Mouse (Mus musculus) kidney, adult 9 months (tissue): ENCODE results near the gene Tnni2.
"Not testable (repeated sequence)": the region's sequence is repeated elsewhere in the genome, so short reads cannot be mapped to it uniquely, and the experiment has no call there.

Experiments used
- DNase-seq: peaks from one replicate; pipeline ENCODE4 v3.0.0; 2022

Tnni2 gene

DNA sequence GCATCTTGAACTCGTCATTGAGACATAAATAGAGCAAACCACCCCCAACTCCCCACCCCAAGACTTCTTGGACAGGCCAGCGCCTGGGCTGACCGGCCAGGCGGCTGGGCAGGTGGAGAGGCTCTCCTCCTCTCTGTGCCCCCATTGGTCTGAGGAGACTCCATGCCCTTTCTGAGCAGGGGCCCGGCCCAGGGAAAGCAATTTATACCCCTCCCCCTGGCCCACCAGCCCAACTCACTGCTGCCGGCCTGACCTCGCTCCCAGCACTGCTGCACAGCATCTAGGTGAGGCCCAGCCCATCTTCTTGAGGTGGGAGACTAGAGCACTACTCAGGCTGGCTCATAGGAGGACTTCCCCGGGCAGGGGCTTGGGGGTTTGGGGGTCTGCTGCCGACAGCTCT, at the start of gene Tnni2:
Gene Tnni2 (plus strand): TSS at position 224 of the 400 bp plus-strand sequence.
- no peak for DNase-seq

DNA sequence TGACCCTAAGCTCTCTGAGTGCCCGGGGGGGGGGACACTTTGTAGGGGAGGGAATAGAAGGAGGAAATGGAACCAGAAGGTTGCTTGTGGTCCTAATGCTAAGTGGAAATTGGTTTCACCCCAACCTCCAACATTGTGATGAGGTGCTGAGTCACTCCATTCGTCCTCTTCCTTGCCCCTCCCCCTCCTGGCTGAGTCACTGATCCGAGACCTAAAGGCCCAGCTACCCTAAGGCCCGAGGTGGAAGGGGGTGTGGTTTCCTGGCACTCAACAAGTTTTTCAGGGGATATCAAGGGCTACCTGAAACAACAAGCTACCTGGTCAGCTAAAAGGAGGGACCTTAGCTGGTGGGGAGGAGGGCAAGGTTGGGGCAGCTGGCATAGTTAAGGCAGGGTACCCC, 48.4 kb upstream of the Tnni2 start:
- DNase-seq = peak; percentile 69

DNA sequence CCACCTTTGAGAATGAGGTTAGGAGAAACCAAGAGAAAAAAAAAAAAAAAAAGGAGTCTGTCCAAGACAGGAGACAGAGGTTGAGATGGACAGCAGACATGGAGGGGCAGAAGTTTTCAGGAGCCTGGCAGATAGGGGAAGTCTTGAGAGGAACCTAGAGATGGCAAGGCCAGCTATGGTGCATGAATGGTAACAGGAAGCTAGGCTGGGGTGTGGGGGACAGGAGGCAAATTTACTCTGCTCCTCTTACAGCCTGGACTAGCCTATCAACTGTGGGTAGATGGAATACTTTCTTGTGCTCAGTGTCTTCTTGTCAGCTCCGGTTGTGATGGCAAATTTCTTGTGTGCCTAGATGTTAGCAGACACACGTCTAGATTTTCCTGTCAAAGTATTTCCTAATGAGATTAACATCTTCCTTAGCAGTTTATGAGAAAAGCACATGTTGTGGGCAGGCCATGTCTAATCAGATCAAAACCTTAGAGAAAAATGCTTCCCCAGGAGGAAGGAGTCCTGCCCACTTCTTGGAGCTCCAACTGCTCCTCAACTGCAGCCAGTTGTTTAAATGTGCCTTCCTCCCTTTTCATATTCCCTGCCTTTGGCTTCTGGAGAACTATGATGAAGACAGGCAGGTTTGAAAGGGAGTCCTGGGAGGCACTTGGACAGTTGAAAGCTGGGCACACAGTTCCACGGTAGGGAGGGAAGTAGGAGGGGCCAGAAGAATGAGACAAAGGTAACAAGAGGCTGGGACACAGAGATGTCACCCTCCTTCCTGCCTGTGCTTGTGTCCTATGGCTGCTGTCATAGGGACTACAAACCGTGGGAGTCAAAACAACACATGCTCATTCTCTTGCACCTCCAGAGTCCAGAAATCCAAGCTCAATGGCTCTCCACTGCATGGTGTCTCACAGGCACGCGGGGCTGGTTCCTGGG, 47.1 kb upstream of the Tnni2 start:
- DNase-seq = no peak

DNA sequence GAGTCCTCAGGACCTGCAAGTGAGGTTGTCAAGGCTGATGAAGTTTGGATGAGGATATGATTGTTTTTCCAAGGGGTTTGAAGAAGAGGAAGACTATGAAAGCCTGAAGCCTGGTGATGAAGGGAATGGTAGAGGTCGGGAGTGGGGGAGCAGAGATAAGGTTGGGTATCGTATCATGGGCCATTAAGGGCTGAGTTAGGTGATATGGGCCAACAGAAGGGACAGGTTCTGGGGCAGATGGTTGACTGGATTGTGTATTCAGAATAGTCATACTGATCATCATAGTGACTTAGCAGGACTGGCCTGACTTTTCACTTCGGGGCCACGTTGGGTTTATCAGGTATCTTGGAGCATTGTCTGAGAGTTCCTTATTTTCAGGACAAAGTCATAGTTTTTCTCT, 46.1 kb upstream of the Tnni2 start:
- no peak for DNase-seq

GRCm38 (mm10) chr7:142396611-142397010, 45.0 kb upstream of the Tnni2 start:
- no peak for DNase-seq

DNA sequence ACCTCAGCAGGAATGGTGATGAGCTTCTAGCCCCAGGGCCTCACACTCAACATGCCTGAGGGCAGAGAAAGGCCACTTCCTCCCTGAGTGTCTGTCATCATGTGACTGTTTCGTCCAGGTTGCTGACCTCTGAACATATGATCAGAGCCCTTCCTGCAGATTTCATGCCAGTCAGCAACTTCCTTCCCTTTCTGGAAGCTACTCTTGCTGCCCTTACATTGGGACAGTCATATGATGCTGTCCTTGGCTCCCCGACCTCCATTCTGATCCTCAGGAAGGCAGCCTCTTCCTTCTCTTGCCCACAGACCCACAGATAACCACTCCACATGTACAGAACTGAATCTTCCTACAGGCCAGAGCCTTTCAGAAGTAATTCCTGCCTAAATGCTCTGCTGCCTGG, 43.6 kb upstream of the Tnni2 start:
- peak; percentile 55 for DNase-seq

DNA sequence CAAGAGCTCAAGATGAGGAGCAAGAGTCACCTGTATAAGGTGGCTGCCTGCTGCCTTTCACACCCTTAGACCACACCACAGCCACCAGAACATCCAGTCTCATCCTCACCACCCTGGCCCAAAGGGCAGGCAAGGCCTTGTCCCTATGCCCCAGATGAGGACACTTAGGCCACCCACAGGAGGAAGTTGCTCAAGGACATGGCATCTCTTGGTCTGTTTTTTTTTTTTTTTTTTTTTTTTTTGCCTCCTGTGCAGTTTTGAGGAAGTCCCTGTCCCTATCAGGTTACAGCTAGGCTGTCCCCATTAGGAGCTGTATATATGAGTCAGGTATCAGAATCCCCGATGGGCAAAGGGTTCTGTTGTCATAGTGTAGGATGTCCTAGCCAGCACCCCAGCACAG, 42.4 kb upstream of the Tnni2 start:
- no peak for DNase-seq

DNA sequence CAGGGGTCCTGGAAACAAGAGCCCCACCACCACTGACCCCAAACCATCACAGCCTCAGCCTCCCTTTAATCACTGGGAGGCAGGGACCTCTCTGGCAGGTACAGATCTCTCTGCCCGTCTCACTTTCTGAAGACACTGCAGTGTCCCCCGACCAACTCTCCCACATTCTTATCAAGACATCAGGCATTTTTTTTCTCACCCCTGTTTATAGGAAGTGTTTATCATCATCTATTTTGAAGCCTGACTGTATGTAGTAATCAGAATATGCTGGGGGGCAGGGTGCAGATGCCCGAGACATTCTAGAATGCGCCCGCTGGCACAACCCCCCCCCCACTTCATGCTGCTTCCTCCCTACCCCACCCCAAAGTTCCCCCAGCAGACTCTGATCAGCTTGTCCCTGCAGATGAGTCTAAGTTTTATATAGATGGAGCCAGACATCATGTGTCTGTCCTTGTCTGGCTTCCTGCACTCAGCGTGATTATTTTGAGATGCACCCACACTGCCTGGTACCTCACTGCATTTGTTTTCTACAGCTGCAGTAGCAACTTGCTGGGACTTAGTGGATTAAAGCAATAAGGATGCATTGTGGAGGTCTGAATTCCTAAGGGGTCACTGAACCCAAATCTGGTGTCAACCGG, 41.4 kb upstream of the Tnni2 start:
- no peak for DNase-seq

DNA sequence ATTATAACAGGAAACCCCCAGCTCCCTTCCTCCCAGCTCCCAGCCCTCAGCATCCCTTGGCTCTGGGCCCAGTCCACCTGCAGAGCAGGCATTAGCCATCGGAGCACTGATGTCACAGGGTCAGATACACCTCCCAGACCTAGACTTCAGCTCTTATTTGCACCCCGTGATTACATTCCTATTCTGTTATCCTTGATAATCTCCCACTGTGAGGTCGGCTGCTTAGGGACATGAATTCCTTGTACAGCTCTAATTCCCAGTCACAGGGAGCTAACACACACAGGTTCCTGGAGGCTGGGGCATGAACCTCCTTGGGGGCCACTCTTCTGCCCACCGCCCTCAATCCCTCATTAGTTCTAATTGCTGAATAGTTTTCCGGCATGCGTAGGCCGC, 40.9 kb upstream of the Tnni2 start:
- no peak for DNase-seq

DNA sequence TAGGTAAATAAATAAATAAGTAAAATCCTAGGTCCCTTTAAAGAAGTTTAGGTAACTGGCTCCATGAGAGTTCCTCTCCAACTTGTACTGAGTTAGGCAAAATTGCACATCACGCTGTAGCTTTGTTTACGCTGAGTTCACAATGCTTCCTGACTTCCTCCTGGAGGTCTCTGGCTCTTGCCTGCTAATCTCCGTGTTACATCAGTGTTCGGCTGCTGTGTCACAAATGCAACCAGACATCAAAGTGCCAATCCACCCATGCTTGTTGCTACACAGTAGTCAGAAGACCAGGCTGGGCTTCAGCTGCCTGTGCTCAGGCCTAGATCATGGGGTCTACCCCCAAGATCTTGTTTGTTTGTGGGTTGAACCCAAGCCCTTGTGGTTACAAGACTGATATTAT, 38.0 kb upstream of the Tnni2 start:
- DNase-seq = no peak

DNA sequence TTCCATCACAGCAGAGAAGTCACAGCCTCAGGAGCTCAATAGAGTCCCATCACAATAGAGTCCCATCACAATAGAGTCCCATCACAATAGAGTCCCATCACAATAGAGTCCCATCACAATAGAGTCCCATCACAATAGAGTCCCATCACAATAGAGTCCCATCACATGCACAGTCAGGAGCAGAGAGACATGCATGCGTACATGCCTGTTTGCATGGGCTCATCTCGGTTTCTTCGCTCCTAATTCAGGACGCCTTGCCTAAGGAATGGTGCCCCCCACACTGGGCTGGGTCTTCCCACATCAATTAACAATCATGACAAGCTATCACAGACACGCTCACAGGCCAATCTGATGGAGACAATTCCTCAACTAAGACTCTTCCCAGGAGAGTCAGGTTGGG, 36.5 kb upstream of the Tnni2 start:
- not testable (repeated sequence) for DNase-seq

- no peak for DNase-seq
Measured at GRCm38 (mm10) chr7:142407935-142408334, 33.7 kb upstream of the Tnni2 start.

- no peak for DNase-seq
Measured at GRCm38 (mm10) chr7:142408686-142409085, 32.9 kb upstream of the Tnni2 start.

GRCm38 (mm10) chr7:142409603-142410002, 32.0 kb upstream of the Tnni2 start:
- no peak for DNase-seq

DNA sequence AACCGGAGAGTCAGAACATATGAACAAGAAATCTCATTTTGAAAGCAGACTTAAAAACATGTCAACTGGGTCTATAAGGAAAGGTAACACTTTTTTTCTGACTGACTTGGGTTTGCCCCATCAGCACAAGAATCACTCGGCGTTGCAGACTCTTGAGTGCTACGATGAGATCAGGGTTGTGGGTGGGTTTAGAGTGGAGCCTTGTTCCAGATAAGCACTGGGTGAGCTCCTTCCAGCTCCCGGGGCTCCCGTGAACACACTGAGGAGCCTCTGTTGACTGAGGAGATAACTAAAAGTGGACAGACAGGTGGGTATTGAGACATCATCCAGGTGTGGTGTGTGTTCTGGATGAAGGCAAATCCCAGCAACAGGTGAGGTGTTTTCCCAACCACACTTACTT, 28.3 kb upstream of the Tnni2 start:
- no peak for DNase-seq

DNA sequence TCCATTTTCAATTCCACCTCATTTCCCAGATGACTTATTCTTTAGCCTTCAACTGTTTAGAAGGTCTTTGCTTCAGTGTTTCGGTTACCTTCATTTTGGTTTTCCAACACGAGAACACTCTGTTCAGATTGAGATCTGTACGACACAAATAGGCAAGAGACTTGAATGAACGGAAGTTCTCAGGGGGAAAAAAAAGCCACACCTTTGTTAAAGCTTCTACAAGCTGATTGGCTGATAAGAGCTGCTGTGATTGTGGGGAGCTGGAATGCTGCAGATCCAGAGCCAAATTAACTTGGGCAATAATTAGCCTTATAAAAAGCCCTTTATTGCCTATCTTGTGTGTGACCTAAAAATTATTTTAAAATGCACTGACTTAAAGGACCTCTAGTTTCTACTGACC, 26.3 kb upstream of the Tnni2 start:
- no peak for DNase-seq

DNA sequence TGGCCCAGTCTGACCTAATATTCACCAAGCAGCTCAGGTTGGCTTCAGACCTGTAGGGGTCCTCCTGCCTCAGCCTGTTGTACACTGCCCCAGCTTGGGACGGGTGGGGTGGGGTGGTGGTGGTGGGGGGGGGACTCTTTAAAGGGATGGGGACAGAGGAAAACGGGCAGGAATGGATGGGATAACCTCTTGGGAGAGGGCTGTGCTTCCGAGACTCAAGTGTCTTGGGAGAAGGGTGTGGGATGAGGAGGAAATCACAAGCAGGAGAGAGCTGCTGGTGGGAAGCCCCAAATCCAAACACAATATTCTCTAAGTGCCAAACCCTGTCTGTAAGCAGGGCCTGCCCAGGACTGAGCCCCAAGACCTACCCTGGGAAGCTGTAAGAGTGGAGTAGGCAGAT, 25.4 kb upstream of the Tnni2 start:
- DNase-seq = no peak

- DNase-seq = no peak
Measured at GRCm38 (mm10) chr7:142418027-142418426, 23.6 kb upstream of the Tnni2 start.

GRCm38 (mm10) chr7:142418679-142419078, 22.9 kb upstream of the Tnni2 start:
- DNase-seq = no peak

- DNase-seq = no peak
Measured at GRCm38 (mm10) chr7:142419887-142420286, 21.7 kb upstream of the Tnni2 start.

GRCm38 (mm10) chr7:142421826-142422225, 19.8 kb upstream of the Tnni2 start:
- DNase-seq = no peak

DNA sequence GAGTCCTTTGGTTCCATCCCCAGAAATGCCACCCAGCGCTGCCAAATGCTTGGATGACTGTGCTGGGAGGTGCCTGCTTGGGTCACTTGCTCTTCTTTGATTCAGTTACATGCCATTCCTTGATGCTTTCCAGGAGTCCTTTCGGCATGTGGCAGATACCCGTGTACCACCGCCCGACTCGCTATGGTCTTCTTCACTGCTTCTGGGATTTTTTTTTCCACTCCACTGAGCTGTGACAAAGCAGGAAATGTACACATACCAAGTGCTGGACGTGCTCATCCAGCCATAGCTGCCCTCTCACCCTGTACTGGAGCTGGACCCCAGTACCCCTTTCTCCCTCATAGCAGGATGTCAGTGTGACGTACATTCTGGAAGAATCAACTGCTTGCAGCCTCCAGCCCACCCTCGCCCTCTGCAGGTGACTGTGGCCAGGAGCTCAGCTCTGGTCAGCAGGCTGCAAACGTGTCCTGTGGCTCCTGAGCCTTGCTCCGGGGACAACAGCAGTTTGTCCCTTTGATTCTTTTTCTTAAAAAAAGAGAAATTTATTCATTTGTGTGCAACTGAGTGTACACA, 15.9 kb upstream of the Tnni2 start:
- peak; percentile 32 for DNase-seq

DNA sequence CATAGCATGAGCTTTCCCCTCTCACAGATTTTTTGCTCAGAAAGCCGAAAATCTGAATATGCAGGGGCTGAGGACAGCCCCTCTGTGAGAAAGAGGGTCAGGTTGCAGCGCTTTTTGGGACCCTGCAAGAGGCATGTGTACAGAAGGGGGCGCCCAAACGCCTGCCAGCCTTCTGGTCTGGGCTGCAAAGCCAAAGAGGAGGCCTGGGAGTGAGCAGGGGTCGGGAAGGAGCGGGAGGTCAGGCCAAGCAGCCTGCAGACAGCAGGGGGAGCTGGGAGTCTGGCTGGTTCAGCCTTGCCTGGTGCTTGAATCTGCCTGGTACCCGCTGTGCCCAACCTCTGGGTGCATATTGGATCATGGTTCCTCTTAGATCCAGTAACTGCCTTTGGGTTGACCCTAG, 13.4 kb upstream of the Tnni2 start:
- DNase-seq = no peak

- DNase-seq = no peak
Measured at GRCm38 (mm10) chr7:142430160-142430678, 11.4 kb upstream of the Tnni2 start.
